Mouse (Mus musculus): ENCODE data around the gene F8a. TPM values are rescaled to one million over a fixed set of nuclear protein-coding genes. Genes with fewer than 3 reads are reported as not detected.

F8a gene
- polyA plus RNA-seq, 1 experiment from 2014 or later, result 9.7 TPM

Other genes with a start within 250 kb of the F8a start
- 6.5 and 8.0 TPM in 2 replicates for gene Zfp185, start 241.0 kb upstream of the F8a start, polyA plus RNA-seq (2014; fragmentation: Nextera tagmentation; extraction: Ambion mirVana)
- gene Pnma5, start 191.2 kb upstream of the F8a start, polyA plus RNA-seq (2014; fragmentation: Nextera tagmentation; extraction: Ambion mirVana), result 0.11 TPM in 1 of 2 replicates, not detected in the other
- 0.08 and 0.13 TPM in 2 replicates for gene Pnma3, start 163.5 kb upstream of the F8a start, polyA plus RNA-seq (2014; fragmentation: Nextera tagmentation; extraction: Ambion mirVana)
- gene Xlr4a, start 145.8 kb upstream of the F8a start, polyA plus RNA-seq (2014; fragmentation: Nextera tagmentation; extraction: Ambion mirVana), result 0.35 and 2.0 TPM in 2 replicates
- gene Xlr3a, start 131.2 kb upstream of the F8a start, polyA plus RNA-seq (2014; fragmentation: Nextera tagmentation; extraction: Ambion mirVana), result 3.6 and 5.6 TPM in 2 replicates
- 0.09 and 0.11 TPM in 2 replicates for gene Gm14685, start 111.2 kb upstream of the F8a start, polyA plus RNA-seq (2014; fragmentation: Nextera tagmentation; extraction: Ambion mirVana)
- gene Xlr5b, start 79.5 kb upstream of the F8a start, polyA plus RNA-seq (2014; fragmentation: Nextera tagmentation; extraction: Ambion mirVana), result not detected in 2 replicates
- gene DXBay18, start 78.8 kb upstream of the F8a start, polyA plus RNA-seq (2014; fragmentation: Nextera tagmentation; extraction: Ambion mirVana), result 0.09 TPM in 1 of 2 replicates, not detected in the other
- not detected in 2 replicates for gene Spin2d, start 51.3 kb upstream of the F8a start, polyA plus RNA-seq (2014; fragmentation: Nextera tagmentation; extraction: Ambion mirVana)
- gene Xlr3b, start 36.1 kb upstream of the F8a start, polyA plus RNA-seq (2014; fragmentation: Nextera tagmentation; extraction: Ambion mirVana), result 8.8 and 16.8 TPM in 2 replicates
- 4.6 TPM in 1 of 2 replicates, not detected in the other for gene Xlr4b, start 14.0 kb upstream of the F8a start, polyA plus RNA-seq (2014; fragmentation: Nextera tagmentation; extraction: Ambion mirVana)
- gene Xlr4c, start 14.8 kb downstream of the F8a start, polyA plus RNA-seq (2014; fragmentation: Nextera tagmentation; extraction: Ambion mirVana), result 0.21 TPM in 1 of 2 replicates, not detected in the other
- not detected in 2 replicates for gene Xlr3c, start 37.1 kb downstream of the F8a start, polyA plus RNA-seq (2014; fragmentation: Nextera tagmentation; extraction: Ambion mirVana)
- gene Xlr5a, start 64.7 kb downstream of the F8a start, polyA plus RNA-seq (2014; fragmentation: Nextera tagmentation; extraction: Ambion mirVana), result not detected in 2 replicates
- gene Xlr5c, start 64.7 kb downstream of the F8a start, polyA plus RNA-seq (2014; fragmentation: Nextera tagmentation; extraction: Ambion mirVana), result not detected in 2 replicates
- gene Gm45015, start 108.5 kb downstream of the F8a start, polyA plus RNA-seq (2014; fragmentation: Nextera tagmentation; extraction: Ambion mirVana), result not detected in 2 replicates
- 18.2 and 20.7 TPM in 2 replicates for gene Zfp275, start 114.3 kb downstream of the F8a start, polyA plus RNA-seq (2014; fragmentation: Nextera tagmentation; extraction: Ambion mirVana)
- gene Gm18336, start 170.4 kb downstream of the F8a start, polyA plus RNA-seq (2014; fragmentation: Nextera tagmentation; extraction: Ambion mirVana), result not detected in 2 replicates
- 0.05 and 0.14 TPM in 2 replicates for gene Zfp92, start 182.8 kb downstream of the F8a start, polyA plus RNA-seq (2014; fragmentation: Nextera tagmentation; extraction: Ambion mirVana)
- 0.18 TPM in 1 of 2 replicates, not detected in the other for gene Trex2, start 207.1 kb downstream of the F8a start, polyA plus RNA-seq (2014; fragmentation: Nextera tagmentation; extraction: Ambion mirVana)
- 68.8 and 76.3 TPM in 2 replicates for gene Haus7, start 230.8 kb downstream of the F8a start, polyA plus RNA-seq (2014; fragmentation: Nextera tagmentation; extraction: Ambion mirVana)

Measured in lung, embryonic 14.5 days (tissue).